27 mouse cellular contexts compared by ENCODE assay signal in genomic region chr15:82974471-82974870, GRCm38 (mm10). TPM values are rescaled to one million over a fixed set of nuclear protein-coding genes. Genes with fewer than 3 reads are reported as not detected.
DNase-seq lines count a peak whose midpoint lies in the region; ATAC-seq and TF ChIP-seq lines count a peak whose summit lies in the region.
"Had no signal": no experiment of that assay in that cellular context is flagged by ENCODE, and none has a peak within 500 bp of the region (broad histone marks: within the 10 kb centered on the region; RNA-seq: fewer than 3 reads in every experiment).

No protein-coding gene starts in this region.

- 74% methylated on average over 1 of the region's 1 CpGs for WGBS in heart, embryonic 13.5 days
- 65% methylated on average over 1 of the region's 1 CpGs for WGBS in heart, embryonic 10.5 days
- 14% methylated on average over 1 of the region's 1 CpGs for WGBS in thymus, adult 2 months
- WGBS in embryonic facial prominence, embryonic 13.5 days: 60% methylated on average over 1 of the region's 1 CpGs

- no peak for DNase-seq in heart, embryonic 10.5 days (ENCODE audit: low spot score)
- DNase-seq in thymus, adult 2 months: no peak
- DNase-seq in thymus, postnatal 4 days: no peak
- DNase-seq in thymus, postnatal 25 days: peak; percentile 33
- DNase-seq in right cerebral cortex, postnatal 4 days: no peak
- DNase-seq in urinary bladder, postnatal 4 days (ENCODE audit: low spot score in 2 of 2): no peak
- DNase-seq: adrenal gland, postnatal 14 days; cerebellum, adult 8-10 months; cerebellum, postnatal 25 days; gastrocnemius, postnatal 10 days; kidney, adult 9 months; kidney, postnatal 10 days; layer of hippocampus, postnatal 36 days; lung, postnatal 36 days; right cerebral cortex, postnatal 25 days; spleen, adult 18-20 months had no signal

- no peaks in the 10 kb centered on the region for H3K36me3 ChIP-seq in heart, embryonic 13.5 days
- H3K36me3 ChIP-seq in heart, embryonic 10.5 days: no peaks in the 10 kb centered on the region
- no peaks in the 10 kb centered on the region for H3K36me3 ChIP-seq in thymus, adult 2 months (ENCODE audit: control insufficient read depth, insufficient read depth, low read length)
- no peaks in the 10 kb centered on the region for H3K36me3 ChIP-seq in embryonic facial prominence, embryonic 13.5 days
- H3K36me3 ChIP-seq: forebrain, embryonic 12.5 days; heart, embryonic 15.5 days; midbrain, embryonic 12.5 days had no signal

- 0 out of 2 replicates have a peak overlapping the region, but pooled peaks have one; percentile 12 for H3K9ac ChIP-seq in heart, embryonic 13.5 days
- 0 out of 2 replicates have a peak overlapping the region, but pooled peaks have one; percentile 11 for H3K9ac ChIP-seq in embryonic facial prominence, embryonic 13.5 days
- H3K9ac ChIP-seq: forebrain, embryonic 12.5 days; heart, embryonic 15.5 days; midbrain, embryonic 12.5 days had no signal

- no peak overlapping the region for H3K27ac ChIP-seq in heart, embryonic 13.5 days (replicated peaks)
- H3K27ac ChIP-seq in heart, embryonic 10.5 days: no peak overlapping the region
- peak overlapping the region; percentile 19; the same call in 1 of the 2 replicates for H3K27ac ChIP-seq in thymus, adult 2 months (ENCODE audit: control insufficient read depth, insufficient read depth, low read length)
- no peak overlapping the region for H3K27ac ChIP-seq in embryonic facial prominence, embryonic 13.5 days
- H3K27ac ChIP-seq: forebrain, embryonic 12.5 days; heart, embryonic 15.5 days; hindbrain, postnatal 0 days; midbrain, embryonic 12.5 days; stomach, postnatal 0 days had no signal

- H3K9me3 ChIP-seq in heart, embryonic 13.5 days: no peaks in the 10 kb centered on the region
- no peaks in the 10 kb centered on the region for H3K9me3 ChIP-seq in heart, embryonic 10.5 days
- H3K9me3 ChIP-seq in embryonic facial prominence, embryonic 13.5 days: no peaks in the 10 kb centered on the region
- H3K9me3 ChIP-seq: forebrain, embryonic 12.5 days; heart, embryonic 15.5 days; midbrain, embryonic 12.5 days had no signal

- no peak overlapping the region for H3K4me2 ChIP-seq in heart, embryonic 13.5 days
- no peak overlapping the region for H3K4me2 ChIP-seq in embryonic facial prominence, embryonic 13.5 days
- H3K4me2 ChIP-seq: forebrain, embryonic 12.5 days; heart, embryonic 15.5 days; liver, embryonic 11.5 days; midbrain, embryonic 12.5 days had no signal

- no peak overlapping the region for H3K4me3 ChIP-seq in heart, embryonic 13.5 days
- H3K4me3 ChIP-seq in heart, embryonic 10.5 days: no peak overlapping the region
- no peak overlapping the region for H3K4me3 ChIP-seq in thymus, adult 2 months (ENCODE audit: control insufficient read depth, insufficient read depth, low read length)
- H3K4me3 ChIP-seq in embryonic facial prominence, embryonic 13.5 days: no peak overlapping the region
- H3K4me3 ChIP-seq: erythroblast, embryonic 14.5 days; forebrain, embryonic 12.5 days; heart, embryonic 15.5 days; midbrain, embryonic 12.5 days had no signal

- peaks cover 3% of the 10 kb centered on the region; the same call in 1 of the 2 replicates for H3K27me3 ChIP-seq in heart, embryonic 13.5 days (replicated peaks)
- peaks cover 33% of the 10 kb centered on the region for H3K27me3 ChIP-seq in heart, embryonic 10.5 days (ENCODE audit: insufficient read depth, poor library complexity, severe bottlenecking)
- no peaks in the 10 kb centered on the region for H3K27me3 ChIP-seq in thymus, adult 2 months (ENCODE audit: control insufficient read depth, insufficient read depth, low read length)
- H3K27me3 ChIP-seq in embryonic facial prominence, embryonic 13.5 days: no peaks in the 10 kb centered on the region

- no peak for TF ChIP-seq CTCF in thymus, adult 2 months (IDR thresholded peaks at IDR 0.05; ENCODE audit: borderline replicate concordance, control insufficient read depth, extremely low read depth, insufficient read depth, low read length, poor library complexity)

- ATAC-seq in heart, embryonic 13.5 days (ENCODE audit: extremely low read depth, insufficient number of reproducible peaks, low FRiP score, low TSS enrichment): no peak
- no peak for ATAC-seq in embryonic facial prominence, embryonic 13.5 days (ENCODE audit: insufficient number of reproducible peaks, insufficient read depth, low FRiP score, low TSS enrichment, low read depth)
- ATAC-seq: CD4-positive, CD25-positive, alpha-beta regulatory T cell, adult 4 months; hindbrain, postnatal 0 days; intestine, postnatal 0 days had no signal

- H3K4me1 ChIP-seq in heart, embryonic 13.5 days: peaks cover 12% of the 10 kb centered on the region
- peaks cover 20% of the 10 kb centered on the region for H3K4me1 ChIP-seq in heart, embryonic 10.5 days
- peaks cover 20% of the 10 kb centered on the region for H3K4me1 ChIP-seq in thymus, adult 2 months (replicated peaks; ENCODE audit: control insufficient read depth, insufficient read depth, low read length)
- H3K4me1 ChIP-seq in embryonic facial prominence, embryonic 13.5 days: peaks cover 21% of the 10 kb centered on the region

- TF ChIP-seq POLR2A in thymus, adult 2 months (IDR thresholded peaks at IDR 0.05; ENCODE audit: control insufficient read depth, extremely low read depth, insufficient read depth, low read length, poor library complexity): no peak

RNA-seq across cellular contexts. Expression of gene Tcf20, which starts 13.2 kb away (rescaled TPM):
- 4.6 and 4.8 TPM in 2 replicates for polyA plus RNA-seq in heart, embryonic 13.5 days (2015; fragmentation: Nextera tagmentation; extraction: Ambion mirVana)
- polyA plus RNA-seq in heart, embryonic 10.5 days (2016; fragmentation: Nextera tagmentation; extraction: Ambion mirVana): 4.0 and 6.0 TPM in 2 replicates
- polyA plus RNA-seq in thymus, adult 2 months (2012; rRNA removed): 48.7 and 69.3 TPM in 2 replicates
- 15.2 and 15.8 TPM in 2 replicates for polyA plus RNA-seq in embryonic facial prominence, embryonic 13.5 days (2015; fragmentation: Nextera tagmentation; extraction: Ambion mirVana)

RNA-seq across cellular contexts. Expression of gene Nfam1, which starts 58.6 kb away (rescaled TPM):
- polyA plus RNA-seq in heart, embryonic 13.5 days (2015; fragmentation: Nextera tagmentation; extraction: Ambion mirVana): 2.0 and 2.1 TPM in 2 replicates
- polyA plus RNA-seq in heart, embryonic 10.5 days (2016; fragmentation: Nextera tagmentation; extraction: Ambion mirVana): 2.0 and 3.4 TPM in 2 replicates
- 8.1 and 9.8 TPM in 2 replicates for polyA plus RNA-seq in thymus, adult 2 months (2012; rRNA removed)
- polyA plus RNA-seq in embryonic facial prominence, embryonic 13.5 days (2015; fragmentation: Nextera tagmentation; extraction: Ambion mirVana): 3.6 and 3.7 TPM in 2 replicates
